Mouse (Mus musculus) kidney, adult 2 months (tissue): ENCODE measurements at regions not wholly inside any gene's neighbourhood (a gene's known extent, or its start where the extent isn't known, plus 50 kb on each side); places are given as distances from the start of the nearest gene placed in this dataset.

Source experiments
- CTCF ChIP-seq: fragments of 200-500 bp; conservative IDR thresholded peaks from 2 replicates; pipeline ENCODE4 v1.5.1; 2011; ENCODE audit warnings: low read depth, mild to moderate bottlenecking, control low read depth, low read length, moderate library complexity, mixed read lengths; ENCODE audit not compliant: insufficient read depth, insufficient read length
- POLR2A ChIP-seq: fragments of 200-500 bp; IDR thresholded peaks from one replicate; pipeline ENCODE4 v1.6.1; 2011; ENCODE audit warnings: low read depth, low read length, control low read depth

GRCm38 (mm10) chr2:137721767-137722424, 534.5 kb upstream of the Btbd3 start:
- TF ChIP-seq CTCF (no peak), POLR2A (no peak)
